Mouse (Mus musculus) gastrocnemius, adult 2 months (tissue): ENCODE measurements around the gene Rrnad1. TPM values are rescaled to one million over a fixed set of nuclear protein-coding genes. Genes with fewer than 3 reads are reported as not detected.
A peak's percentile ranks its signal among the peaks of the same experiment; 100 is the strongest.
"Not testable (repeated sequence)": the region's sequence is repeated elsewhere in the genome, so short reads cannot be mapped to it uniquely, and the experiment has no call there.

Experiments used
- DNase-seq: peaks from one replicate; pipeline ENCODE4 v3.0.0; 2022
- H3K27ac ChIP-seq: fragments of 200-600 bp; 2 replicates; pipeline ENCODE4 v1.8.1; 2022; ENCODE audit warnings: mild to moderate bottlenecking
- H3K4me3 ChIP-seq: fragments of 200-600 bp; 2 replicates; pipeline ENCODE4 v1.8.1; 2022; ENCODE audit warnings: mild to moderate bottlenecking, moderate library complexity
- CTCF ChIP-seq: fragments of 200-600 bp; IDR thresholded peaks from 2 replicates; pipeline ENCODE4 v1.8.1; 2022; ENCODE audit warnings: antibody characterized with exemption, mild to moderate bottlenecking, moderate library complexity
- intact Hi-C: fragments of 180-260 bp; cut with DNase I; formaldehyde crosslinking; loops from one replicate; pipeline ENCODE4 v1.15.1; 2025
- total RNA-seq, 2 experiments: library from RNA; stranded (reverse); gene quantifications; 2 replicates each; pipeline ENCODE4 v1.2.3; 2021

Gene Rrnad1
- total RNA-seq, 2 experiments from 2014 or later = 4.7 to 5.0 TPM

DNA sequence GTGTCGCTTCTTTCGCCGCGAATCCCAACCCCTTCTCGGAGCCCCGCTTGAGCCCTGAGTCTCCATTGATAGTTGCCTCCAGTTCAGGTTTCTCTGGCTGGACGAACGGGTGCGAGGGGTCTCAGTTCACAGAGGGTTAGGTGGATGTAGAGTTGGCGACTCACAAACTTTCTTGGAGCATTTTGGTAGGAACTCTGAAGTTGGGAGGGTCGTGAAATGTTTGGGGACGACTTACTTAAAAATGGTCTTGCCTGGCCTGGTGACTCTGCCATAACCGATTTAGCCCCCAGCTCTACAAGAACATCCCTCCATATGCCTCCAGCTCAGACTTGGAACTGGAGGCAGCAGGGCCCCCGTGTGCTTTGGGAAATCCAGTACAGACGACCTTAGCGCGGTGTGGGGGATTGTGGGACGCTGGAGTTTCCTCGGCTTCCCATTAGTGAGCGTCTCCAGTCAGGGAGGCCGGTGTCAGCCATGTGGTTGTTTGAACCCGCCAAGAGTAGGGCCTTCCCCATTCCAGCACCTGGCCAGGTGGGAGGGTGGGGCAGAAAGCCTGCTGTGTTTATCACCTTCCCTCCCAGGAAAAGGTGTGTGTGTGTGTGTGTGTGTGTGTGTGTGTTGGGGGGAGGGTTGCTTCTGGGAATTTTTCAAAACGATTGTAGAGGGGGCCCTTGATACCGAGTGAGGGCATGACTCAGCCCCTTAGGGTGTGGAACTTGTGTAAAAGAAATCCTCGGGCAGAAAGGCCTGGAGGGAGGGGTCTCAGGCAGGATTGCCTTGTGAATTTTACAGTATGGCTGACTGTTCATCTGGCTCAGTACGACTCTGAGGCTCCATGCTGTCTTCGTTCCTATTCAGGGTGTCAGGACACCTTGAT, 23.3 kb downstream of the Rrnad1 start:
- intact Hi-C loops = loop anchor here (1.0 kb wide), 1 partner anchor 23 kb away; the partner anchor contains the start of genes Isg20l2 and Rrnad1
- peak; percentile 65 for DNase-seq
- no peak for TF ChIP-seq CTCF
- H3K27ac ChIP-seq = peak overlapping the region; percentile 100
- H3K4me3 ChIP-seq = peak overlapping the region; percentile 99

DNA sequence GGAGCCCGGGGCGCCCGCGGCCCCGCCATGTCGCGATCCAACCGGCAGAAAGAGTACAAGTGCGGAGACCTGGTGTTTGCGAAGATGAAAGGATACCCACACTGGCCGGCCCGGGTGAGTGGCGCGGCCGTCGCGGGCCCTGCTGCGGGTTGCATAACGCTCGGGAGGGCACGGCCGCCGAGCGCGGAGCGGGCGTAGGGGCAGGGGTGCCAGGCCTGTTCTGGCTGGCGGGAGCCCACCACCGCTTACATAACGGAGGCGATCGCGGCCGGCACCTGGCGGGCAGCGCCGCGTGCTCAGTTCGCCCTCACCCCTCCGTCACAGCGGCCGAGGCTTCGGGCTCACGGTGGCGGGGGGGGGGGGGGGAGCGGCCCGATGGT, 23.9 kb downstream of the Rrnad1 start:
- TF ChIP-seq CTCF = no peak
- intact Hi-C loops = loop anchor here (1.0 kb wide), 1 partner anchor 24 kb away; the partner anchor contains the start of genes Isg20l2 and Rrnad1

GRCm38 (mm10) chr3:87905880-87906485, 24.5 kb downstream of the Rrnad1 start, which contains the start of gene Hdgf:
TSS of gene Hdgf (plus strand) at chr3:87906321.
- Histone ChIP-seq H3K27ac (peak within 1 kb of the TSS; percentile 100), H3K4me3 (peak within 1 kb of the TSS; percentile 99)
- intact Hi-C loops = loop anchor here (1.0 kb wide), 1 partner anchor 24 kb away; the partner anchor contains the start of genes Isg20l2 and Rrnad1
- DNase-seq = peak; percentile 98
- 0 out of 2 replicates have a peak, but pooled peaks have one; percentile 8 for TF ChIP-seq CTCF

More for the DNA sequence above, 23.9 kb downstream of the Rrnad1 start:
- Histone ChIP-seq H3K4me3 (peak overlapping the region; percentile 99), H3K27ac (peak overlapping the region; percentile 100)
- peak; percentile 92 for DNase-seq

DNA sequence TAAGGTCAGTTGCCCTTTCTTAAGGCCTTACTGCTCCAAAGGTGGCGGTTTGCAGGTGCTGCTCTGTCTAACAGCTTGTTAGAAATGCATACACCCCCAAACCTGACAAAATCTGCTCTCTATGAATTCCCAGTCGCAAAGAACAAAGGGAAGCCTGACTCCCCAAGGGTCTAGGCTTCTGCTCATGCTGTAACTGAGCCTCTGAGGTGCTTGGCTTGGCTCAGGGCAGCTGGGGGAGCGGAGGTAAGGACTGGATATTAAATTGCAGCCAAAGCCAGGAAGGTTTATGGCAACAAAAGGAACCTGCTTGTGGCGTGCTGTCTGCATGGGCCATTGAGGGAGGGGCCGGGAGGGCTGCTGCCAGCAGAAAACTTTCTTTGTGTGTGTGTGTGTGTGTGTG, 26.7 kb downstream of the Rrnad1 start:
- intact Hi-C loops = no loop called here
- Histone ChIP-seq H3K27ac (no peak overlapping the region), H3K4me3 (no peak overlapping the region)
- TF ChIP-seq CTCF = no peak
- DNase-seq = no peak

GRCm38 (mm10) chr3:87901959-87902358, 28.6 kb downstream of the Rrnad1 start:
- intact Hi-C loops, DNase-seq, H3K4me3 ChIP-seq, H3K27ac ChIP-seq: not testable (repeated sequence)

DNA sequence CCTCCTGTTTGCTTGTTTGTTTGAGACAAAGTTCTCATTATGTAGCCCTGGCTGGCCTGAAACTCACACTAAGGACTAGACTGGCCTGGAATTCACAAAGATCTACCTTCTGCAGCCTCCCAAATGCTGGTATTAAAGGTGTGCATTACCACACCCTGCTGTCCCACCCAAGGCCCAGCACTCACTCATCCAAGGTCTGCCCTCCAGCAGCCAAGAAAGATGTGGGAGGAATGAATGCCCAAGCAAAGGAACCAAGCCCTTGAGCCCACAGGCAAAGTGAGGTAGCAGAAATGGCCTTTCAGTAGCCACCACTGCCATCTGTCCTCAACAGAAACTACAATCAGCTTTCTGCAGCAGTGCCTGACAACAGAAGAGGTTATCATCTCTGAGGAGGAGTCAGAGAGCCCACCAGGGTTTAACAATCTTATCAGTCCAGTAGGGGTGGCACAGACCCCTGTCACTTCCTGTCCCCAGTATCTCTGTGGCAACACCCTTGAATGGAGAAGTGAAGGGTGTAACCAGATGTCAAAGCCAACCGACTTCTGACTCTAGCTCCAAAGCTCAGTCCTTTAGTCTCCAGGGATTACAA, 29.4 kb downstream of the Rrnad1 start:
- TF ChIP-seq CTCF = no peak
- Histone ChIP-seq H3K4me3 (no peak overlapping the region), H3K27ac (no peak overlapping the region)
- intact Hi-C loops = no loop called here
- no peak for DNase-seq

DNA sequence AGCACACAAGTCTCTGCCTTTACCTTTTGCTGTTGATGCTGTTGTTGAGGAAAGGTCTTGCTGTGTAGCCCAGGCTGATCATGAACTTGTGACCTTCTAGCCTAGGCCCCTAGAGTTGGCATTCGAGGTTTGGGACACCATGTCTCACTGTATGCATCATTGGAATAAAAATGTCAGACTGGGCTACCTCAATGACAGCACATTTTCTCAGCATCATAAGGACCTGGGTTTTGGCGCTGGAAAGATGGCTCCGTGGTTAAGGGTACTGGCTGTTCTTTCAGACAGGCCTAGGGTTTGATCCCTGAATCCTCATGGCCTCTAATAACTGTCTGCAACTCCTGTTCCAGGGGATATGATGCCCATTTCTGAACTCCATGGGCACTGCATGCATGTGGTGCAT, 30.7 kb downstream of the Rrnad1 start:
- intact Hi-C loops = no loop called here
- Histone ChIP-seq H3K4me3 (no peak overlapping the region), H3K27ac (no peak overlapping the region)
- TF ChIP-seq CTCF = no peak
- no peak for DNase-seq

- Histone ChIP-seq H3K27ac (no peak overlapping the region; the same call in 1 of the 2 replicates), H3K4me3 (no peak overlapping the region)
- intact Hi-C loops = no loop called here
- TF ChIP-seq CTCF = no peak
- DNase-seq = no peak
These were observed 31.3 kb downstream of the Rrnad1 start for GRCm38 (mm10) chr3:87899266-87899665.

DNA sequence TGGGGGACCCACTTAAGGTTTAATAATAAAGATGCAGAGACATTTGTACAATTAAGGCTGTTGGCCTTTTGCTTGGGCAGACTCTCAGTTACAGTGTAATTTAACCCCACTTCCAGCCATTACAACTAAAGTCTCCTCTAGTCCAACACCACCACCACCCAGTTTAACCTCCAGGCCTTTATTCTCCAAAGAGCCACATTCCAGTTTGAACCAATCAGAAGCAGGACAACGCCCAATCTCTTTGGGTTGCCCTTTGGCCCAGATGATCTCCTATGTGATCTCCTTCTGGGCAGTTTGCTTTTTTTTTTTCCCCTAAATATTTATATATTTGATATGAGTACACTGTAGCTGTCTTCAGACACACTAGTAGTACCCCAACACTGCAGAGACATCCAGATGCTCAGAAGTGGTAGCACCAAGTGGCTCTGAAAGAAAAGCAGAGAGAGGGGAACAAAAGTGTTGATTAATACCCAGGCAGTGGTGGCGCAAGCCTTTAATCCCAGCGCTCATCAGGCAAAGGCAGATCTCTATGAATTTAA, 37.1 kb downstream of the Rrnad1 start:
- Histone ChIP-seq H3K27ac (no peak overlapping the region), H3K4me3 (no peak overlapping the region)
- no peak for TF ChIP-seq CTCF
- intact Hi-C loops = no loop called here
- DNase-seq = no peak

DNA sequence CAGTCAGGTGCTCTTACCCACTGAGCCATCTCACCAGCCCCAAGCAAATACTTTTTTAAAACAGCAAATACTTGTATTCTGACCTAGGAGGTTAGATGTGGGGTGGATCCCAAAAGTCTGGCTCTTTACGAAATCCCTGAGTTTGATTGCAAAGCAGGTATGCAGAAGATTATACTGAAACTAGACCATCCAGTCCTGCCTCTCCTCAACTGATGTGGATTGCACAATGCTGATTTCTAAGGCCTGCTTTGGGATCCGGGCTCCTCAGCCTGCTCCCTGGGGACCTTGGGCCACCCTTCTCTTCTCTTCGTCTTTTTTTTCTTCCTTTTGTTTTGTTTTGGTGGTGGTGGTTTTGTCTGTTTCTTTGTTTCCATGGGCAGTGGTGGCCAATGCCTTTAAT, 39.0 kb downstream of the Rrnad1 start:
- Histone ChIP-seq H3K27ac (no peak overlapping the region), H3K4me3 (no peak overlapping the region)
- intact Hi-C loops = no loop called here
- TF ChIP-seq CTCF = no peak
- DNase-seq = no peak

GRCm38 (mm10) chr3:87887400-87887799, 43.1 kb downstream of the Rrnad1 start:
- H3K27ac ChIP-seq, H3K4me3 ChIP-seq, DNase-seq: not testable (repeated sequence)
- intact Hi-C loops = loop anchor here (5.0 kb wide), 1 partner anchor 45 kb away; the partner anchor contains the start of genes Isg20l2 and Rrnad1
- TF ChIP-seq CTCF = peak; percentile 12; the same call in 1 of the 2 replicates

GRCm38 (mm10) chr3:87886416-87886815, 44.1 kb downstream of the Rrnad1 start:
- peak overlapping the region; percentile 80 for H3K4me3 ChIP-seq
- DNase-seq = no peak
- intact Hi-C loops = loop anchor here (5.0 kb wide), 1 partner anchor 46 kb away; the partner anchor contains the start of genes Isg20l2 and Rrnad1
- no peak for TF ChIP-seq CTCF
- peak overlapping the region; percentile 87 for H3K27ac ChIP-seq
